Comparison of ENCODE assay signal across 8 mouse cellular contexts in the genomic region with DNA sequence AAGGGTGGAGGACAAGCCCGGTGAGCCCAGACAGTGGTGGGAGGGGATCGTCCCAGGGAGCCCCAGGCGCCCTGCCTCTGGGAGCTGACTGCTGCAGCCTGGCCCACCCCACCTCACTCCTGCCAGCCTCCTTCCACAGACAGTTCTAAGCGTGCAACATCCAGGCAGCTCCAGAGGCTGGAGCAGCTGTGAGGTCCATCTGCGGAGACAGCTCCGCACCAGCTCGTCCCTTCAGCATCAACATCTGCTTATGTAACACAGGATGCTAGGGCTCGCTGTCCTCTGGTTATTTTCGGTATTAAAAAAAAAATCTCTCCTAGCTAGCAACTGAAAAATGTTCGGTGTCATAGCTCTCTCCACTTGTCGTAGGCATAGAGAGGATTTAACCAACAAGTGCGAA. TPM values are rescaled to one million over a fixed set of nuclear protein-coding genes. Genes with fewer than 3 reads are reported as not detected.
DNase-seq lines count a peak whose midpoint lies in the region; ATAC-seq and TF ChIP-seq lines count a peak whose summit lies in the region.

No protein-coding gene starts in this region.

- peak; percentile 87 for ATAC-seq in hindbrain, embryonic 14.5 days (ENCODE audit: low FRiP score)
- ATAC-seq in neural tube, embryonic 13.5 days (ENCODE audit: low read depth) = peak; percentile 90
- ATAC-seq in megakaryocyte progenitor cell, adult 5-6 weeks (replicated peaks; ENCODE audit: poor library complexity) = no peak

- peak overlapping the region; percentile 69 for H3K9ac ChIP-seq in hindbrain, embryonic 14.5 days
- peak overlapping the region; percentile 75 for H3K9ac ChIP-seq in neural tube, embryonic 13.5 days

- H3K4me3 ChIP-seq in gastrocnemius, adult 2 months = peak overlapping the region; percentile 72
- peak overlapping the region; percentile 46 for H3K4me3 ChIP-seq in hindbrain, embryonic 14.5 days (replicated peaks; ENCODE audit: low read length)
- H3K4me3 ChIP-seq in neural tube, embryonic 13.5 days = peak overlapping the region; percentile 47

- H3K4me1 ChIP-seq in hindbrain, embryonic 14.5 days (replicated peaks; ENCODE audit: control insufficient read depth, insufficient read depth, low read length) = peaks cover 12% of the 10 kb centered on the region; the same call in 1 of the 2 replicates
- H3K4me1 ChIP-seq in neural tube, embryonic 13.5 days (replicated peaks) = peaks cover 16% of the 10 kb centered on the region

- H3K27ac ChIP-seq in gastrocnemius, adult 2 months = peak overlapping the region; percentile 79
- H3K27ac ChIP-seq in hindbrain, embryonic 14.5 days = no peak overlapping the region
- H3K27ac ChIP-seq in neural tube, embryonic 13.5 days (replicated peaks) = no peak overlapping the region

- DNase-seq in gastrocnemius, adult 2 months = peak; percentile 50
- no peak for DNase-seq in gastrocnemius, adult 18-20 months (ENCODE audit: low spot score)
- peak; percentile 4 for DNase-seq in cerebellum, adult 8-10 months
- peak; percentile 15 to 29 for DNase-seq in frontal cortex, postnatal 25 days (ENCODE audit: low spot score in 2 of 2)
- no peak for DNase-seq in hindbrain, embryonic 14.5 days (ENCODE audit: low spot score)
- peak; percentile 8 for DNase-seq in left cerebral cortex, postnatal 4 days

- peak overlapping the region; percentile 79 for H3K4me2 ChIP-seq in hindbrain, embryonic 14.5 days (replicated peaks)
- peak overlapping the region; percentile 84 for H3K4me2 ChIP-seq in neural tube, embryonic 13.5 days

- WGBS in hindbrain, embryonic 14.5 days = 25% methylated on average over 12 of the region's 12 CpGs
- WGBS in neural tube, embryonic 13.5 days = 23% methylated on average over 12 of the region's 12 CpGs

- intact Hi-C loops in gastrocnemius, adult 2 months (cut with DNase I) = no loop called here
- intact Hi-C loops in left cerebral cortex, postnatal 4 days (cut with DNase I) = no loop called here

- H3K9me3 ChIP-seq in hindbrain, embryonic 14.5 days (ENCODE audit: control insufficient read depth, low read length) = no peaks in the 10 kb centered on the region
- H3K9me3 ChIP-seq in neural tube, embryonic 13.5 days = no peaks in the 10 kb centered on the region

- no peaks in the 10 kb centered on the region for H3K27me3 ChIP-seq in hindbrain, embryonic 14.5 days (ENCODE audit: control insufficient read depth, insufficient read depth, low read length)
- peaks cover 5% of the 10 kb centered on the region; the same call in 1 of the 2 replicates for H3K27me3 ChIP-seq in neural tube, embryonic 13.5 days

- TF ChIP-seq CTCF in gastrocnemius, adult 2 months (IDR thresholded peaks at IDR 0.05) = no peak

- H3K36me3 ChIP-seq in hindbrain, embryonic 14.5 days (replicated peaks; ENCODE audit: control insufficient read depth, insufficient read depth) = no peaks in the 10 kb centered on the region
- H3K36me3 ChIP-seq in neural tube, embryonic 13.5 days = no peaks in the 10 kb centered on the region

RNA-seq across cellular contexts. Expression of a gene that starts 0.7 kb away (rescaled TPM):
- total RNA-seq in gastrocnemius, adult 2 months (2021) = 1 to 10 TPM; 2.0 to 4.3 TPM
- total RNA-seq in gastrocnemius, adult 18-20 months (2021) = 1 to 10 TPM; 2.0 to 2.5 TPM
- polyA plus RNA-seq in hindbrain, embryonic 14.5 days (2014; fragmentation: Nextera tagmentation; extraction: Ambion mirVana) = 6.0 and 6.2 TPM in 2 replicates
- total RNA-seq in left cerebral cortex, postnatal 4 days (2021) = 1 to 10 TPM; 2.6 to 3.4 TPM
- 5.2 and 7.0 TPM in 2 replicates for polyA plus RNA-seq in neural tube, embryonic 13.5 days (2015; fragmentation: Nextera tagmentation; extraction: Ambion mirVana)
- not detected in 2 replicates for total RNA-seq in megakaryocyte progenitor cell, adult 5-6 weeks (2015)
- not detected in 2 replicates for total RNA-seq in megakaryocyte progenitor cell, adult 5-6 weeks (2017)

Comparison
In these comparisons a context has a peak if more than half of its experiments do, and no peak if none do; other contexts are left out.
1. DNase-seq: peak in gastrocnemius, adult 2 months (single experiment), cerebellum, adult 8-10 months (single experiment), frontal cortex, postnatal 25 days (2 of 2) and left cerebral cortex, postnatal 4 days (single experiment); none in gastrocnemius, adult 18-20 months (single experiment) and hindbrain, embryonic 14.5 days (single experiment).
2. Peak in every context shown above with its lines, with median percentiles within 50 percentile points of each other: H3K4me3 ChIP-seq.